Mouse (Mus musculus): ENCODE results near the gene Rab11fip5. TPM values are rescaled to one million over a fixed set of nuclear protein-coding genes. Genes with fewer than 3 reads are reported as not detected.
A peak's percentile ranks its signal among the peaks of the same experiment; 100 is the strongest.

Gene Rab11fip5
- polyA plus RNA-seq (2016; fragmentation: Nextera tagmentation; extraction: Ambion mirVana): 12.3 and 13.3 TPM in 2 replicates

GRCm38 (mm10) chr6:85373951-85374733 lies at the start of gene Rab11fip5:
Gene Rab11fip5 (minus strand): TSS chr6:85374634.
- H3K4me1 ChIP-seq: peaks cover 28% of the 10 kb centered on the region
- H3K9ac ChIP-seq: peak within 1 kb of the TSS; percentile 80
- H3K4me2 ChIP-seq (replicated peaks): peak within 1 kb of the TSS; percentile 90
- H3K36me3 ChIP-seq: no peaks in the 10 kb centered on the region
- peak within 1 kb of the TSS; percentile 47; the same call in 1 of the 2 replicates for H3K27ac ChIP-seq
- H3K27me3 ChIP-seq: no peaks in the 10 kb centered on the region; the same call in 1 of the 2 replicates
- peak within 1 kb of the TSS; percentile 76 for H3K4me3 ChIP-seq
- ATAC-seq (ENCODE audit: insufficient number of reproducible peaks, insufficient read depth, low FRiP score, low TSS enrichment): peak; percentile 9
- H3K9me3 ChIP-seq: no peaks in the 10 kb centered on the region
- 1% methylated on average over 57 of the region's 80 CpGs for WGBS

- no peak for ATAC-seq (ENCODE audit: insufficient number of reproducible peaks, insufficient read depth, low FRiP score, low TSS enrichment)
- H3K9ac ChIP-seq: 0 out of 2 replicates have a peak within 1 kb of the TSS, but pooled peaks have one; percentile 21
- H3K9me3 ChIP-seq: no peaks in the 10 kb centered on the region
- H3K4me2 ChIP-seq (replicated peaks): peak within 1 kb of the TSS; percentile 35; the same call in 1 of the 2 replicates
- WGBS: 12% methylated on average over 28 of the region's 28 CpGs
- peaks cover 34% of the 10 kb centered on the region for H3K27me3 ChIP-seq
- H3K27ac ChIP-seq: no peak within 1 kb of the TSS
- H3K4me1 ChIP-seq: no peaks in the 10 kb centered on the region
- H3K4me3 ChIP-seq: no peak within 1 kb of the TSS
- H3K36me3 ChIP-seq: no peaks in the 10 kb centered on the region
Measured at GRCm38 (mm10) chr6:85423836-85424379, 49.5 kb upstream of the Rab11fip5 start, which contains the start of gene Noto. Gene Noto (plus strand): TSS chr6:85423886.

GRCm38 (mm10) chr6:85419150-85419549 lies 44.7 kb upstream of the Rab11fip5 start:
- Histone ChIP-seq H3K9ac (no peak overlapping the region), H3K4me2 (replicated peaks) (no peak overlapping the region), H3K27me3 (peaks cover 20% of the 10 kb centered on the region), H3K9me3 (no peaks in the 10 kb centered on the region), H3K27ac (no peak overlapping the region), H3K4me1 (no peaks in the 10 kb centered on the region), H3K36me3 (no peaks in the 10 kb centered on the region), H3K4me3 (no peak overlapping the region)
- WGBS: 74% methylated on average over 2 of the region's 2 CpGs
- no peak for ATAC-seq (ENCODE audit: insufficient number of reproducible peaks, insufficient read depth, low FRiP score, low TSS enrichment)

GRCm38 (mm10) chr6:85415829-85416228 lies 41.4 kb upstream of the Rab11fip5 start:
- Histone ChIP-seq H3K36me3 (no peaks in the 10 kb centered on the region), H3K27me3 (0 out of 2 replicates have a peak, but pooled peaks cover 5% of the 10 kb centered on the region), H3K4me2 (replicated peaks) (no peak overlapping the region), H3K4me1 (no peaks in the 10 kb centered on the region), H3K9me3 (no peaks in the 10 kb centered on the region), H3K9ac (no peak overlapping the region), H3K4me3 (no peak overlapping the region), H3K27ac (no peak overlapping the region)
- ATAC-seq (ENCODE audit: insufficient number of reproducible peaks, insufficient read depth, low FRiP score, low TSS enrichment): no peak
- 62% methylated on average over 3 of the region's 3 CpGs for WGBS

- Histone ChIP-seq H3K9ac (no peak overlapping the region), H3K4me2 (replicated peaks) (no peak overlapping the region), H3K4me3 (no peak overlapping the region), H3K4me1 (0 out of 2 replicates have a peak, but pooled peaks cover 3% of the 10 kb centered on the region), H3K27ac (no peak overlapping the region), H3K27me3 (peaks cover 45% of the 10 kb centered on the region), H3K9me3 (no peaks in the 10 kb centered on the region), H3K36me3 (no peaks in the 10 kb centered on the region)
- peak; percentile 84 for ATAC-seq (ENCODE audit: insufficient number of reproducible peaks, insufficient read depth, low FRiP score, low TSS enrichment)
- WGBS: 9% methylated on average over 13 of the region's 13 CpGs
Measured at GRCm38 (mm10) chr6:85410771-85411273, 36.4 kb upstream of the Rab11fip5 start.

GRCm38 (mm10) chr6:85409003-85409402 lies 34.6 kb upstream of the Rab11fip5 start:
- peak overlapping the region; percentile 6; the same call in 1 of the 2 replicates for H3K4me3 ChIP-seq
- 1% methylated on average over 31 of the region's 31 CpGs for WGBS

GRCm38 (mm10) chr6:85403039-85403438 lies 28.6 kb upstream of the Rab11fip5 start:
- no peak overlapping the region for H3K9ac ChIP-seq
- no peak overlapping the region for H3K4me3 ChIP-seq
- H3K36me3 ChIP-seq: no peaks in the 10 kb centered on the region
- H3K4me1 ChIP-seq: no peaks in the 10 kb centered on the region
- H3K27ac ChIP-seq: no peak overlapping the region
- WGBS: 79% methylated on average over 10 of the region's 10 CpGs
- no peaks in the 10 kb centered on the region for H3K9me3 ChIP-seq
- H3K4me2 ChIP-seq (replicated peaks): no peak overlapping the region
- no peak for ATAC-seq (ENCODE audit: insufficient number of reproducible peaks, insufficient read depth, low FRiP score, low TSS enrichment)
- H3K27me3 ChIP-seq: peaks cover 16% of the 10 kb centered on the region

More at GRCm38 (mm10) chr6:85409003-85409402, 34.6 kb upstream of the Rab11fip5 start:
- H3K4me2 ChIP-seq (replicated peaks): peak overlapping the region; percentile 41
- no peak overlapping the region; the same call in 1 of the 2 replicates for H3K9ac ChIP-seq
- no peak overlapping the region for H3K27ac ChIP-seq
- H3K4me1 ChIP-seq: 0 out of 2 replicates have a peak, but pooled peaks cover 3% of the 10 kb centered on the region
- no peaks in the 10 kb centered on the region for H3K36me3 ChIP-seq
- H3K27me3 ChIP-seq: peaks cover 45% of the 10 kb centered on the region
- no peak for ATAC-seq (ENCODE audit: insufficient number of reproducible peaks, insufficient read depth, low FRiP score, low TSS enrichment)
- H3K9me3 ChIP-seq: no peaks in the 10 kb centered on the region

GRCm38 (mm10) chr6:85402613-85403012 lies 28.2 kb upstream of the Rab11fip5 start:
- Histone ChIP-seq H3K4me1 (no peaks in the 10 kb centered on the region), H3K4me2 (replicated peaks) (no peak overlapping the region), H3K27ac (no peak overlapping the region), H3K9ac (no peak overlapping the region), H3K4me3 (no peak overlapping the region), H3K36me3 (no peaks in the 10 kb centered on the region), H3K27me3 (peaks cover 12% of the 10 kb centered on the region), H3K9me3 (no peaks in the 10 kb centered on the region)
- no peak for ATAC-seq (ENCODE audit: insufficient number of reproducible peaks, insufficient read depth, low FRiP score, low TSS enrichment)
- 36% methylated on average over 2 of the region's 2 CpGs for WGBS

- Histone ChIP-seq H3K9me3 (no peaks in the 10 kb centered on the region), H3K27ac (no peak overlapping the region), H3K4me1 (no peaks in the 10 kb centered on the region), H3K27me3 (no peaks in the 10 kb centered on the region), H3K4me2 (replicated peaks) (no peak overlapping the region), H3K9ac (no peak overlapping the region), H3K4me3 (no peak overlapping the region), H3K36me3 (no peaks in the 10 kb centered on the region)
- ATAC-seq (ENCODE audit: insufficient number of reproducible peaks, insufficient read depth, low FRiP score, low TSS enrichment): no peak
- WGBS: 24% methylated on average over 5 of the region's 5 CpGs
Measured at GRCm38 (mm10) chr6:85399715-85400114, 25.3 kb upstream of the Rab11fip5 start.

GRCm38 (mm10) chr6:85397165-85397564 lies 22.7 kb upstream of the Rab11fip5 start:
- no peak overlapping the region for H3K27ac ChIP-seq
- no peaks in the 10 kb centered on the region for H3K36me3 ChIP-seq
- no peaks in the 10 kb centered on the region for H3K27me3 ChIP-seq
- no peak overlapping the region for H3K9ac ChIP-seq
- no peak overlapping the region for H3K4me2 ChIP-seq (replicated peaks)
- no peaks in the 10 kb centered on the region for H3K4me1 ChIP-seq
- no peaks in the 10 kb centered on the region for H3K9me3 ChIP-seq
- 23% methylated on average over 1 of the region's 1 CpGs for WGBS
- H3K4me3 ChIP-seq: no peak overlapping the region
- no peak for ATAC-seq (ENCODE audit: insufficient number of reproducible peaks, insufficient read depth, low FRiP score, low TSS enrichment)

- 79% methylated on average over 2 of the region's 2 CpGs for WGBS
- H3K36me3 ChIP-seq: no peaks in the 10 kb centered on the region
- no peak overlapping the region for H3K4me2 ChIP-seq (replicated peaks)
- no peaks in the 10 kb centered on the region for H3K4me1 ChIP-seq
- no peak overlapping the region for H3K4me3 ChIP-seq
- H3K9me3 ChIP-seq: no peaks in the 10 kb centered on the region
- no peak overlapping the region for H3K27ac ChIP-seq
- H3K27me3 ChIP-seq: no peaks in the 10 kb centered on the region
- no peak for ATAC-seq (ENCODE audit: insufficient number of reproducible peaks, insufficient read depth, low FRiP score, low TSS enrichment)
- H3K9ac ChIP-seq: no peak overlapping the region
Measured at GRCm38 (mm10) chr6:85395360-85395759, 20.9 kb upstream of the Rab11fip5 start.

All from embryonic facial prominence, embryonic 12.5 days (tissue).